Mouse (Mus musculus) myocyte (in vitro differentiated cells): Measurements from ENCODE around the gene Ntrk3. TPM values are rescaled to one million over a fixed set of nuclear protein-coding genes. Genes with fewer than 3 reads are reported as not detected.

Source experiments
- H3K27me3 ChIP-seq: one replicate; pipeline ENCODE4 v1.6.1; 2011; ENCODE audit not compliant: control insufficient read depth, insufficient read depth, insufficient read length
- H3K36me3 ChIP-seq: one replicate; pipeline ENCODE4 v1.6.1; 2011; ENCODE audit not compliant: control insufficient read depth, insufficient read depth
- H3K4me2 ChIP-seq: one replicate; pipeline ENCODE4 v1.6.1; 2011; ENCODE audit warnings: low read depth, control low read depth
- H3K4me3 ChIP-seq: one replicate; pipeline ENCODE4 v1.5.1; 2011; ENCODE audit warnings: mild to moderate bottlenecking, control low read depth, moderate library complexity
- H3K79me2 ChIP-seq: one replicate; pipeline ENCODE4 v1.6.1; 2011; ENCODE audit not compliant: control insufficient read depth, insufficient read depth
- H3ac ChIP-seq: one replicate; pipeline ENCODE4 v1.6.1; 2011; ENCODE audit not compliant: control insufficient read depth, insufficient read length
- CEBPB ChIP-seq: IDR thresholded peaks from 2 replicates; pipeline ENCODE4 v1.6.1; 2011; ENCODE audit warnings: mild to moderate bottlenecking, moderate library complexity; ENCODE audit not compliant: poor library complexity, insufficient read depth, severe bottlenecking
- E2F4 ChIP-seq: IDR thresholded peaks from one replicate; pipeline ENCODE4 v1.6.1; 2011; ENCODE audit warnings: mild to moderate bottlenecking, control low read depth, moderate library complexity; ENCODE audit not compliant: insufficient read depth
- MAX ChIP-seq: IDR thresholded peaks from one replicate; pipeline ENCODE4 v1.6.1; 2011; ENCODE audit warnings: low read depth, mild to moderate bottlenecking, control low read depth
- MYOD1 ChIP-seq, 3 experiments: IDR thresholded peaks; one replicate each; pipeline ENCODE4 v1.6.1; 2011; ENCODE audit warnings: control low read depth in 2 of 3, low read depth in 2 of 3, mild to moderate bottlenecking in 2 of 3, moderate library complexity in 1 of 3; ENCODE audit not compliant: insufficient read length in 2 of 3, control insufficient read depth in 1 of 3
- MYOG ChIP-seq, 3 experiments: IDR thresholded peaks; one replicate each; pipeline ENCODE4 v1.6.1; 2011; ENCODE audit warnings: control low read depth in 2 of 3, low read depth in 2 of 3, mild to moderate bottlenecking in 2 of 3; ENCODE audit not compliant: insufficient read length in 2 of 3, control insufficient read depth in 1 of 3, insufficient read depth in 1 of 3
- POLR2A ChIP-seq: IDR thresholded peaks from one replicate; pipeline ENCODE4 v1.6.1; 2011; ENCODE audit warnings: low read depth, mild to moderate bottlenecking, control low read depth, moderate library complexity; ENCODE audit not compliant: insufficient read length
- POLR2AphosphoS2 ChIP-seq: IDR thresholded peaks from one replicate; pipeline ENCODE4 v1.6.1; 2011; ENCODE audit warnings: low read depth, control low read depth; ENCODE audit not compliant: insufficient read length
- REST ChIP-seq: IDR thresholded peaks from one replicate; pipeline ENCODE4 v1.6.1; 2011; ENCODE audit warnings: mild to moderate bottlenecking, control low read depth, moderate library complexity; ENCODE audit not compliant: insufficient read depth, insufficient read length
- SRF ChIP-seq: IDR thresholded peaks from one replicate; pipeline ENCODE4 v1.6.1; 2011; ENCODE audit warnings: low read depth; ENCODE audit not compliant: control insufficient read depth, insufficient read length
- TCF12 ChIP-seq: IDR thresholded peaks from one replicate; pipeline ENCODE4 v1.6.1; 2011; ENCODE audit warnings: mild to moderate bottlenecking, control low read depth; ENCODE audit not compliant: poor library complexity, insufficient read depth, severe bottlenecking
- TCF3 ChIP-seq: IDR thresholded peaks from one replicate; pipeline ENCODE4 v1.6.1; 2011; ENCODE audit warnings: low read depth, control low read depth; ENCODE audit not compliant: insufficient read length
- USF1 ChIP-seq: IDR thresholded peaks from one replicate; pipeline ENCODE4 v1.6.1; 2011; ENCODE audit warnings: low read depth, mild to moderate bottlenecking, control low read depth, moderate library complexity
- polyA plus RNA-seq: library from polyadenylated mRNA; unstranded; fragments of >200 nt; fragmentation: generic; extraction: Trizol; gene quantifications from one replicate; pipeline ENCODE4 v1.2.1, GENCODE M21; 2012; ENCODE audit warnings: missing spikeins

Ntrk3 gene
- polyA plus RNA-seq, 1 experiment = 0.17 TPM

GRCm38 (mm10) chr7:78576706-78577461 is 160.9 kb downstream of the Ntrk3 start:
- TF ChIP-seq MYOD1 (IDR thresholded peaks at IDR 0.05; ENCODE audit: control insufficient read depth in 1 of 3, insufficient read length in 2 of 3, low read depth in 2 of 3) = no peak
- TF ChIP-seq MAX = no peak
- TF ChIP-seq TCF3 = no peak
- no peak for TF ChIP-seq CEBPB
- no peak for TF ChIP-seq REST
- no peak for TF ChIP-seq USF1
- TF ChIP-seq MYOG (IDR thresholded peaks at IDR 0.05; ENCODE audit: control insufficient read depth in 1 of 3, insufficient read depth in 1 of 3, insufficient read length in 2 of 3, low read depth in 2 of 3) = no peak
- TF ChIP-seq TCF12 = no peak
- no peak for TF ChIP-seq E2F4
- no peak for TF ChIP-seq POLR2AphosphoS2
- TF ChIP-seq POLR2A = no peak
- no peak for TF ChIP-seq SRF
- no peak overlapping the region for H3ac ChIP-seq
- no peak overlapping the region for H3K4me3 ChIP-seq
- no peaks in the 10 kb centered on the region for H3K79me2 ChIP-seq
- H3K36me3 ChIP-seq = no peaks in the 10 kb centered on the region
- peaks cover 63% of the 10 kb centered on the region for H3K27me3 ChIP-seq
- no peak overlapping the region for H3K4me2 ChIP-seq

GRCm38 (mm10) chr7:78576169-78576568 is 161.6 kb downstream of the Ntrk3 start:
- Histone ChIP-seq H3K4me3 (no peak overlapping the region), H3K79me2 (no peaks in the 10 kb centered on the region), H3ac (no peak overlapping the region), H3K36me3 (no peaks in the 10 kb centered on the region), H3K4me2 (no peak overlapping the region), H3K27me3 (peaks cover 57% of the 10 kb centered on the region)
- TF ChIP-seq MYOD1 (IDR thresholded peaks at IDR 0.05; ENCODE audit: control insufficient read depth in 1 of 3, insufficient read length in 2 of 3, low read depth in 2 of 3) (no peak), MAX (no peak), TCF3 (no peak), USF1 (no peak), MYOG (IDR thresholded peaks at IDR 0.05; ENCODE audit: control insufficient read depth in 1 of 3, insufficient read depth in 1 of 3, insufficient read length in 2 of 3, low read depth in 2 of 3) (no peak), POLR2AphosphoS2 (no peak), SRF (no peak), CEBPB (no peak), REST (no peak), POLR2A (no peak), TCF12 (no peak), E2F4 (no peak)

- no peak for TF ChIP-seq MAX
- no peak for TF ChIP-seq CEBPB
- TF ChIP-seq REST = no peak
- H3K79me2 ChIP-seq = no peaks in the 10 kb centered on the region
- H3ac ChIP-seq = no peak overlapping the region
- H3K36me3 ChIP-seq = no peaks in the 10 kb centered on the region
- H3K4me2 ChIP-seq = no peak overlapping the region
- no peak overlapping the region for H3K4me3 ChIP-seq
- H3K27me3 ChIP-seq = peaks cover 54% of the 10 kb centered on the region
Observed at GRCm38 (mm10) chr7:78575556-78575955, 162.3 kb downstream of the Ntrk3 start.

GRCm38 (mm10) chr7:78571196-78571595 is 166.6 kb downstream of the Ntrk3 start:
- no peaks in the 10 kb centered on the region for H3K36me3 ChIP-seq
- no peak overlapping the region for H3K4me2 ChIP-seq
- no peaks in the 10 kb centered on the region for H3K79me2 ChIP-seq
- peaks cover 15% of the 10 kb centered on the region for H3K27me3 ChIP-seq
- H3ac ChIP-seq = no peak overlapping the region
- no peak overlapping the region for H3K4me3 ChIP-seq
- TF ChIP-seq MYOG (IDR thresholded peaks at IDR 0.05; ENCODE audit: control insufficient read depth in 1 of 3, insufficient read depth in 1 of 3, insufficient read length in 2 of 3, low read depth in 2 of 3) (no peak), E2F4 (no peak), POLR2A (no peak), POLR2AphosphoS2 (no peak), USF1 (no peak), SRF (no peak), TCF12 (no peak)

GRCm38 (mm10) chr7:78569255-78569618 is 168.6 kb downstream of the Ntrk3 start:
- H3K36me3 ChIP-seq = no peaks in the 10 kb centered on the region

More at GRCm38 (mm10) chr7:78569255-78569618, 168.6 kb downstream of the Ntrk3 start:
- TF ChIP-seq MYOG (IDR thresholded peaks at IDR 0.05; ENCODE audit: control insufficient read depth in 1 of 3, insufficient read depth in 1 of 3, insufficient read length in 2 of 3, low read depth in 2 of 3) = no peak
- TF ChIP-seq REST = no peak
- TF ChIP-seq USF1 = no peak
- no peak for TF ChIP-seq POLR2A
- no peak for TF ChIP-seq TCF12
- TF ChIP-seq E2F4 = no peak
- Histone ChIP-seq H3K4me2 (no peak overlapping the region), H3K79me2 (no peaks in the 10 kb centered on the region), H3K4me3 (no peak overlapping the region), H3ac (no peak overlapping the region), H3K27me3 (no peaks in the 10 kb centered on the region)
